Mouse (Mus musculus) MEL (cell line): ENCODE data around the gene Met. TPM values are rescaled to one million over a fixed set of nuclear protein-coding genes. Genes with fewer than 3 reads are reported as not detected.

ENCODE experiments used
- DNase-seq: peaks from one replicate; pipeline ENCODE4 v3.0.0; 2011; ENCODE audit warnings: low read depth, low spot score
- H3K27ac ChIP-seq: 2 replicates; pipeline ENCODE4 v1.5.1; 2012; ENCODE audit warnings: low read depth, mild to moderate bottlenecking, control low read depth, low read length, moderate library complexity; ENCODE audit not compliant: control insufficient read depth
- H3K27me3 ChIP-seq, 2 experiments: fragments of 150-350 bp in 1 of 2; sonication (generic) in 1 of 2; 2 replicates each; pipeline ENCODE4 v1.6.1; 2012; ENCODE audit warnings: low read length in 2 of 2, mild to moderate bottlenecking in 2 of 2, improper control_type of control experiment in 1 of 2, moderate library complexity in 1 of 2; ENCODE audit not compliant: insufficient read depth in 2 of 2, control insufficient read depth in 1 of 2
- H3K36me3 ChIP-seq, 2 experiments: 2 replicates each; pipeline ENCODE4 v1.6.1; 2012 to 2014; ENCODE audit warnings: low read length in 2 of 2, improper control_type of control experiment in 1 of 2, inconsistent platforms in 1 of 2, mild to moderate bottlenecking in 1 of 2; ENCODE audit not compliant: insufficient read depth in 2 of 2, control insufficient read depth in 1 of 2
- H3K4me1 ChIP-seq, 2 experiments: fragments of 150-350 bp in 1 of 2; sonication (generic) in 1 of 2; 2 replicates each; pipeline ENCODE4 v1.6.1; 2012; ENCODE audit warnings: low read length in 2 of 2, improper control_type of control experiment in 1 of 2, mild to moderate bottlenecking in 1 of 2; ENCODE audit not compliant: insufficient read depth in 2 of 2, control insufficient read depth in 1 of 2
- H3K4me3 ChIP-seq, 2 experiments: fragments of 150-350 bp in 1 of 2; sonication (generic) in 1 of 2; 2 replicates each; pipeline ENCODE4 v1.5.1; 2012; ENCODE audit warnings: low read depth in 2 of 2, low read length in 2 of 2, mild to moderate bottlenecking in 2 of 2, moderate library complexity in 2 of 2, control low read depth in 1 of 2, improper control_type of control experiment in 1 of 2; ENCODE audit not compliant: control insufficient read depth in 1 of 2, insufficient read depth in 1 of 2
- H3K79me2 ChIP-seq: 2 replicates; pipeline ENCODE4 v1.6.1; 2012; ENCODE audit warnings: mild to moderate bottlenecking, low read length, moderate library complexity; ENCODE audit not compliant: control insufficient read depth, poor library complexity, insufficient read depth
- H3K9ac ChIP-seq: 2 replicates; pipeline ENCODE4 v1.6.1; 2012; ENCODE audit warnings: low read depth, mild to moderate bottlenecking, control low read depth, low read length, moderate library complexity; ENCODE audit not compliant: control insufficient read depth, poor library complexity, severe bottlenecking
- H3K9me3 ChIP-seq: fragments of 150-350 bp; sonication (generic); replicated peaks from 2 replicates; pipeline ENCODE4 v1.6.1; 2012; ENCODE audit warnings: mild to moderate bottlenecking, low read length, improper control_type of control experiment, moderate library complexity; ENCODE audit not compliant: insufficient read depth
- BHLHE40 ChIP-seq: IDR thresholded peaks from 2 replicates; pipeline ENCODE4 v1.6.1; 2012; ENCODE audit warnings: low read depth, mild to moderate bottlenecking, inconsistent platforms, low read length, improper control_type of control experiment, borderline replicate concordance
- CHD1 ChIP-seq: IDR thresholded peaks from 2 replicates; pipeline ENCODE4 v1.6.1; 2012; ENCODE audit warnings: low read depth, mild to moderate bottlenecking, inconsistent platforms, low read length, improper control_type of control experiment
- CHD2 ChIP-seq: IDR thresholded peaks from 2 replicates; pipeline ENCODE4 v1.6.1; 2011; ENCODE audit warnings: low read length, improper control_type of control experiment
- E2F4 ChIP-seq: IDR thresholded peaks from 2 replicates; pipeline ENCODE4 v1.6.1; 2011; ENCODE audit warnings: low read depth, low read length, improper control_type of control experiment, borderline replicate concordance
- ELF1 ChIP-seq: IDR thresholded peaks from 2 replicates; pipeline ENCODE4 v1.6.1; 2014; ENCODE audit warnings: low read depth, mild to moderate bottlenecking, inconsistent platforms, low read length, improper control_type of control experiment, moderate library complexity
- GATA1 ChIP-seq: IDR thresholded peaks from 2 replicates; pipeline ENCODE4 v1.6.1; 2011; ENCODE audit warnings: low read depth, low read length, improper control_type of control experiment
- HCFC1 ChIP-seq: IDR thresholded peaks from 2 replicates; pipeline ENCODE4 v1.6.1; 2012; ENCODE audit warnings: low read depth, mild to moderate bottlenecking, inconsistent platforms, low read length, improper control_type of control experiment, moderate library complexity
- MAFK ChIP-seq: IDR thresholded peaks from 2 replicates; pipeline ENCODE4 v1.6.1; 2011; ENCODE audit warnings: low read depth, mild to moderate bottlenecking, low read length, improper control_type of control experiment, borderline replicate concordance
- MAX ChIP-seq: IDR thresholded peaks from 2 replicates; pipeline ENCODE4 v1.6.1; 2011; ENCODE audit warnings: low read length, improper control_type of control experiment
- MEF2A ChIP-seq: IDR thresholded peaks from 2 replicates; pipeline ENCODE4 v1.6.1; 2014; ENCODE audit warnings: low read depth, mild to moderate bottlenecking, inconsistent platforms, low read length, improper control_type of control experiment; ENCODE audit not compliant: poor library complexity, insufficient replicate concordance, severe bottlenecking; ENCODE audit errors: extremely low read depth
- MXI1 ChIP-seq: IDR thresholded peaks from 2 replicates; pipeline ENCODE4 v1.6.1; 2011; ENCODE audit warnings: mild to moderate bottlenecking, low read depth, low read length, improper control_type of control experiment
- POLR2AphosphoS2 ChIP-seq: IDR thresholded peaks from 2 replicates; pipeline ENCODE4 v1.6.1; 2011; ENCODE audit warnings: low read length, improper control_type of control experiment
- RCOR1 ChIP-seq: IDR thresholded peaks from 2 replicates; pipeline ENCODE4 v1.6.1; 2012; ENCODE audit warnings: low read depth, mild to moderate bottlenecking, inconsistent platforms, low read length, improper control_type of control experiment
- SIN3A ChIP-seq: IDR thresholded peaks from 2 replicates; pipeline ENCODE4 v1.6.1; 2012; ENCODE audit warnings: low read length, improper control_type of control experiment, inconsistent platforms
- SMC3 ChIP-seq: IDR thresholded peaks from 2 replicates; pipeline ENCODE4 v1.6.1; 2011; ENCODE audit warnings: low read depth, low read length, improper control_type of control experiment
- TAL1 ChIP-seq: IDR thresholded peaks from 2 replicates; pipeline ENCODE4 v1.6.1; 2012; ENCODE audit warnings: mild to moderate bottlenecking, inconsistent platforms, low read length, moderate library complexity, mixed read lengths
- USF1 ChIP-seq: IDR thresholded peaks from 2 replicates; pipeline ENCODE4 v1.6.1; 2014; ENCODE audit warnings: low read depth, mild to moderate bottlenecking, inconsistent platforms, low read length, improper control_type of control experiment, moderate library complexity
- ZC3H11A ChIP-seq: IDR thresholded peaks from 2 replicates; pipeline ENCODE4 v1.6.1; 2012; ENCODE audit warnings: low read depth, mild to moderate bottlenecking, inconsistent platforms, low read length, improper control_type of control experiment
- polyA plus RNA-seq, 2 experiments: library from polyadenylated mRNA; stranded (reverse) in 1 of 2; unstranded in 1 of 2; fragments of >175 nt in 1 of 2; fragments of >200 nt in 1 of 2; gene quantifications; 2 replicates each; pipeline versions ENCODE4 v1.2.1 to v1.2.4; 2012; ENCODE audit warnings: low replicate concordance in 2 of 2, low read depth in 1 of 2; ENCODE audit not compliant: insufficient read length in 2 of 2, insufficient read depth in 1 of 2, missing spikeins in 1 of 2
- total RNA-seq: library from RNA; depleted of rRNA; stranded (reverse); fragments of 300-350 nt; gene quantifications from 2 replicates; pipeline ENCODE4 v1.2.3, GENCODE M21; 2012

Met gene
- total and polyA plus RNA-seq, 3 experiments = not detected

- Histone ChIP-seq H3K36me3 (no peaks in the 10 kb centered on the region), H3K4me1 (no peaks in the 10 kb centered on the region), H3K9ac (no peak overlapping the region), H3K79me2 (no peaks in the 10 kb centered on the region), H3K4me3 (no peak overlapping the region), H3K27me3 (peaks cover 0 to 1% of the 10 kb centered on the region in 2 experiments; a peak in 1 of 4 replicates), H3K9me3 (no peaks in the 10 kb centered on the region), H3K27ac (no peak overlapping the region)
- no peak for TF ChIP-seq HCFC1
- TF ChIP-seq POLR2AphosphoS2 = no peak
- no peak for TF ChIP-seq TAL1
- TF ChIP-seq SIN3A = no peak
- TF ChIP-seq ELF1 = no peak
- no peak for TF ChIP-seq MXI1
- no peak for TF ChIP-seq RCOR1
- no peak for TF ChIP-seq MEF2A
- no peak for TF ChIP-seq ZC3H11A
- no peak for TF ChIP-seq GATA1
- no peak for DNase-seq
Measured at GRCm38 (mm10) chr6:17549645-17550044, 86.0 kb downstream of the Met start.

GRCm38 (mm10) chr6:17554263-17554662 is 90.7 kb downstream of the Met start:
- DNase-seq = no peak
- H3K36me3 ChIP-seq = no peaks in the 10 kb centered on the region
- H3K9me3 ChIP-seq = no peaks in the 10 kb centered on the region
- H3K4me1 ChIP-seq = no peaks in the 10 kb centered on the region
- no peak overlapping the region for H3K4me3 ChIP-seq
- H3K79me2 ChIP-seq = no peaks in the 10 kb centered on the region
- TF ChIP-seq MEF2A = no peak
- TF ChIP-seq E2F4 = no peak
- TF ChIP-seq CHD1 = no peak
- TF ChIP-seq CHD2 = no peak
- TF ChIP-seq GATA1 = no peak
- TF ChIP-seq MAX = no peak
- no peak for TF ChIP-seq SMC3
- no peak for TF ChIP-seq BHLHE40
- TF ChIP-seq MAFK = no peak
- TF ChIP-seq POLR2AphosphoS2 = no peak
- no peak for TF ChIP-seq USF1
- H3K27me3 ChIP-seq = peaks cover 0 to 1% of the 10 kb centered on the region in 2 experiments; a peak in 1 of 4 replicates
- no peak overlapping the region for H3K9ac ChIP-seq
- H3K27ac ChIP-seq = no peak overlapping the region
